Mouse (Mus musculus) stomach, embryonic 15.5 days (tissue): Measurements from ENCODE around the gene Ppp1r15b. TPM values are rescaled to one million over a fixed set of nuclear protein-coding genes. Genes with fewer than 3 reads are reported as not detected.

Source experiments
- ATAC-seq: fragments of 200-750 bp; cut with Nextera tagmentation; 2 replicates; pipeline ENCODE4 v1.8.0; 2017; ENCODE audit warnings: low read depth, moderate number of reproducible peaks, moderate TSS enrichment; ENCODE audit not compliant: insufficient read depth, low FRiP score
- H3K27ac ChIP-seq: fragments of 300-500 bp; sonication (generic); 2 replicates; pipeline ENCODE4 v1.5.1; 2015; ENCODE audit warnings: mild to moderate bottlenecking, inconsistent platforms
- H3K27me3 ChIP-seq: fragments of 300-500 bp; sonication (generic); replicated peaks from 2 replicates; pipeline ENCODE4 v1.6.1; 2015; ENCODE audit warnings: inconsistent platforms
- H3K36me3 ChIP-seq: fragments of 300-500 bp; sonication (generic); 2 replicates; pipeline ENCODE4 v1.6.1; 2015; ENCODE audit warnings: inconsistent platforms
- H3K4me1 ChIP-seq: fragments of 300-500 bp; sonication (generic); 2 replicates; pipeline ENCODE4 v1.6.1; 2015; ENCODE audit warnings: inconsistent platforms
- H3K4me2 ChIP-seq: fragments of 300-500 bp; sonication (generic); 2 replicates; pipeline ENCODE4 v1.6.1; 2015; ENCODE audit warnings: mild to moderate bottlenecking, inconsistent platforms
- H3K4me3 ChIP-seq: fragments of 300-500 bp; sonication (generic); replicated peaks from 2 replicates; pipeline ENCODE4 v1.5.1; 2015; ENCODE audit warnings: inconsistent platforms
- H3K9ac ChIP-seq: fragments of 300-500 bp; sonication (generic); 2 replicates; pipeline ENCODE4 v1.6.1; 2015; ENCODE audit warnings: inconsistent platforms
- H3K9me3 ChIP-seq: fragments of 300-500 bp; sonication (generic); 2 replicates; pipeline ENCODE4 v1.6.1; 2016; ENCODE audit warnings: inconsistent platforms
- WGBS: fragments of 180-500 bp; shearing (Covaris S2); methylation state at CpG from one replicate; pipeline ENCODE4 v1.1.7; 2015; 5-methylcytosine and 5-hydroxymethylcytosine counted together
- polyA plus RNA-seq: library from polyadenylated mRNA; unstranded; fragments of >200 nt; fragmentation: Nextera tagmentation; extraction: Ambion mirVana; gene quantifications from 2 replicates; pipeline ENCODE4 v1.2.1, GENCODE M21; 2015

Ppp1r15b gene
- polyA plus RNA-seq, 1 experiment from 2014 or later = 39.3 TPM

GRCm38 (mm10) chr1:133182706-133183095, 51.8 kb downstream of the Ppp1r15b start:
- Histone ChIP-seq H3K9ac (no peak overlapping the region), H3K9me3 (no peaks in the 10 kb centered on the region), H3K27ac (0 out of 2 replicates have a peak overlapping the region, but pooled peaks have one; percentile 5), H3K4me2 (peak overlapping the region; percentile 85), H3K27me3 (peaks cover 16% of the 10 kb centered on the region; the same call in 1 of the 2 replicates), H3K36me3 (no peaks in the 10 kb centered on the region), H3K4me1 (peaks cover 26% of the 10 kb centered on the region), H3K4me3 (peak overlapping the region; percentile 41)
- no peak for ATAC-seq
- 9% methylated on average over 16 of the region's 16 CpGs for WGBS

DNA sequence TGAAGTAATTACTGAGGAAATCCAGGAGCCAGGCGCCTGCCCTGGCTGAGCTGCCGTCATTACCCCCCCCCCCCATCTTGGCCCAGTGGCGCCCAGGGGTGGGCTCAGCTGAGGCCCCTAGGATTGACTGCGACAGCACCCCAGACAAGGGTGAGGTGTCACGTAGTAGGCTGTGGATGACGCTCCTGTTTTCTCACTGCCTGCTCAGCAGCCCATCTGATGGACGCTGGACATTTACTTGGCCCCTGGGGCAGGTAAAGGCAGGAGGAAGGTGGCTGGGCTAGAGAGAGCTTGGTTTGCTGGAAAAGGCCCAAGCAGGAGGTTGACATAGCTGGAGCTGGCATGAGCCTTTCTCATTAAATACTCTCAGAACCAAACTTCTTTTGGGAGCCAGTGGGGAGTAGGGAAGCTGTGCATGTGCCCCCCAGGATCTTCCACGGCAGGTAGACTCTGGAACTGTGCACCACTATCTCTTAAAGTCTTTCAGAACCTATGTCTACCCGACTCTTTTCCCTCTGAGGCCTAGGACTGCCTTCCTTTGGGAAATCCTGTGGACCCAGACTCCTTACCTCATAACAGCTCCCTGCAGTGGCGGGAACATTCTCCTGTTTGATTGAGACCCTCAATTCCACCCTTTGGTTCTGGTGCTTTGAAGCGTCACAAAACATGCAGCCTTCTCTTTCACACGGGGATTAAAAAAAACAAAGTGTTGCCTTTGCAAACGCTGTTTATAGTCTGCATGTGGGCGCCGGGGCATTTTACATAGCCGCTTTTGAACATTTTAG, 52.4 kb downstream of the Ppp1r15b start:
- Histone ChIP-seq H3K9me3 (no peaks in the 10 kb centered on the region), H3K27me3 (peaks cover 16% of the 10 kb centered on the region; the same call in 1 of the 2 replicates), H3K4me2 (peak overlapping the region; percentile 85; the same call in 1 of the 2 replicates), H3K4me1 (peaks cover 22% of the 10 kb centered on the region), H3K9ac (no peak overlapping the region), H3K27ac (no peak overlapping the region; the same call in 1 of the 2 replicates), H3K4me3 (no peak overlapping the region), H3K36me3 (no peaks in the 10 kb centered on the region)
- 58% methylated on average over 16 of the region's 16 CpGs for WGBS
- ATAC-seq = no peak

DNA sequence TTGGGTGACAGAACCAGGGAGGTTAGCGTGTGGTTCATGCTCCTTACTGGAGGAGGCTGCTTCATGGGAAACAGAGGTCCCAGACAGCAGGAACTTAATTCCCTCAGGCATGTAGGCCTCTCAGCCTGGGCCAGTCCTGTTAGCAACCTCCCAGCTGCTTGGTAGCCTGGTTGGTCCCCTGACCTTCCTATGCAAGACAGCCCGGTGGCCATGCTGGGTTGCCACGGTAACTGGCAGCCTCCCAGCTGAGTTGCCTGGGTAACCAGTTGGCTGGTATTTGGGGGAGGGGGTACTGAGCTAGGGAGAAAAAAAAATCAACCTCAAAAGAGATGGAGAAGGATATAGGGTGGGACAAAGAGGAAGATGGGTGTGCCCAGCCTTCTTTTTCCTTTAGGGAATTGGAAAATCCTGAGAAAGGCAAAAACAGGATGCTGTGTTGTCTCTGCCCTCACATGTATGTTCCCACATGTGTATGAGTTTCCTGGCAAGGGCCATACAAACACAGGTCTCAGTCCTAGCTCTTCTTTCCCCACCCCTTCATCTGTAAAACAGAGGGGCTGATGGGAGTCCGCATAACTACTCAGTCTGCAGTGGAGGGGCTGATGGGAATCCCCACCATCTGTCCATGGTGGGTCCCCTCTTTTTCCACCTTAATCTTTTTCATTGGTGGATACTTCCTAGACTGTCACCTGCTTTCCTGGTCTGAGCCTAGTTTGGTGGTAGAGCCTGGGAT, 57.2 kb downstream of the Ppp1r15b start:
- H3K27me3 ChIP-seq = 0 out of 2 replicates have a peak, but pooled peaks cover 2% of the 10 kb centered on the region
- H3K36me3 ChIP-seq = no peaks in the 10 kb centered on the region
- H3K27ac ChIP-seq = no peak overlapping the region
- H3K4me2 ChIP-seq = no peak overlapping the region
- ATAC-seq = no peak
- H3K4me1 ChIP-seq = peaks cover 7% of the 10 kb centered on the region; the same call in 1 of the 2 replicates
- 28% methylated on average over 4 of the region's 4 CpGs for WGBS
- H3K9ac ChIP-seq = no peak overlapping the region
- H3K4me3 ChIP-seq = no peak overlapping the region
- H3K9me3 ChIP-seq = no peaks in the 10 kb centered on the region

- Histone ChIP-seq H3K27me3 (no peaks in the 10 kb centered on the region), H3K27ac (no peak overlapping the region)
These were observed 57.8 kb downstream of the Ppp1r15b start for GRCm38 (mm10) chr1:133188719-133189118.

More at GRCm38 (mm10) chr1:133188719-133189118, 57.8 kb downstream of the Ppp1r15b start:
- H3K4me3 ChIP-seq = no peak overlapping the region
- no peak overlapping the region for H3K4me2 ChIP-seq
- H3K4me1 ChIP-seq = peaks cover 6% of the 10 kb centered on the region; the same call in 1 of the 2 replicates
- no peak overlapping the region for H3K9ac ChIP-seq
- WGBS = 77% methylated on average over 8 of the region's 8 CpGs
- no peak for ATAC-seq
- H3K36me3 ChIP-seq = no peaks in the 10 kb centered on the region
- H3K9me3 ChIP-seq = no peaks in the 10 kb centered on the region

Other genes starting within 250 kb of the Ppp1r15b start
- 33.3 and 34.9 TPM in 2 replicates for gene Mdm4, start 100.6 kb upstream of the Ppp1r15b start, polyA plus RNA-seq
- gene Pik3c2b, start 85.5 kb upstream of the Ppp1r15b start, polyA plus RNA-seq = 8.3 and 10.7 TPM in 2 replicates
- 16.5 and 17.4 TPM in 2 replicates for gene Plekha6, start 33.1 kb downstream of the Ppp1r15b start, polyA plus RNA-seq
- gene Golt1a, start 178.7 kb downstream of the Ppp1r15b start, polyA plus RNA-seq = 4.9 and 7.7 TPM in 2 replicates
- not detected in 2 replicates for gene Kiss1, start 190.7 kb downstream of the Ppp1r15b start, polyA plus RNA-seq
- gene Ren1, start 219.4 kb downstream of the Ppp1r15b start, polyA plus RNA-seq = 2.6 and 2.8 TPM in 2 replicates
- 4.0 and 6.4 TPM in 2 replicates for gene Etnk2, start 232.4 kb downstream of the Ppp1r15b start, polyA plus RNA-seq